Mouse (Mus musculus): ENCODE measurements around the gene Prdx5.

Gene Prdx5

GRCm38 (mm10) chr19:6909507-6910289 is at the start of gene Prdx5, which contains the start of gene Trmt112:
Gene Prdx5 (minus strand): TSS chr19:6910106.
Gene Trmt112 (plus strand): TSS chr19:6909698.
- DNase-seq (ENCODE audit: low read depth, low spot score) = peak; percentile 99

- DNase-seq (ENCODE audit: low read depth, low spot score) = no peak
Measured at GRCm38 (mm10) chr19:6956461-6956860, 46.6 kb upstream of the Prdx5 start.

- no peak for DNase-seq (ENCODE audit: low read depth, low spot score)
Measured at GRCm38 (mm10) chr19:6955424-6955823, 45.5 kb upstream of the Prdx5 start.

- no peak for DNase-seq (ENCODE audit: low read depth, low spot score)
Measured at GRCm38 (mm10) chr19:6954046-6954445, 44.1 kb upstream of the Prdx5 start.

- DNase-seq (ENCODE audit: low read depth, low spot score) = no peak
Measured at GRCm38 (mm10) chr19:6952712-6953037, 42.8 kb upstream of the Prdx5 start.

- no peak for DNase-seq (ENCODE audit: low read depth, low spot score)
Measured at GRCm38 (mm10) chr19:6951994-6952711, 42.2 kb upstream of the Prdx5 start.

- peak; percentile 95 for DNase-seq (ENCODE audit: low read depth, low spot score)
Measured at GRCm38 (mm10) chr19:6951381-6951968, 41.6 kb upstream of the Prdx5 start.

- peak; percentile 76 for DNase-seq (ENCODE audit: low read depth, low spot score)
Measured at GRCm38 (mm10) chr19:6950613-6951153, 40.8 kb upstream of the Prdx5 start.

- DNase-seq (ENCODE audit: low read depth, low spot score) = no peak
Measured at GRCm38 (mm10) chr19:6949951-6950350, 40.0 kb upstream of the Prdx5 start.

- no peak for DNase-seq (ENCODE audit: low read depth, low spot score)
Measured at GRCm38 (mm10) chr19:6949532-6949931, 39.6 kb upstream of the Prdx5 start.

- no peak for DNase-seq (ENCODE audit: low read depth, low spot score)
Measured at GRCm38 (mm10) chr19:6948186-6948585, 38.3 kb upstream of the Prdx5 start.

GRCm38 (mm10) chr19:6947742-6948141 is 37.8 kb upstream of the Prdx5 start:
- no peak for DNase-seq (ENCODE audit: low read depth, low spot score)

- DNase-seq (ENCODE audit: low read depth, low spot score) = no peak
Measured at GRCm38 (mm10) chr19:6943709-6944108, 33.8 kb upstream of the Prdx5 start.

- DNase-seq (ENCODE audit: low read depth, low spot score) = no peak
Measured at GRCm38 (mm10) chr19:6942764-6943163, 32.9 kb upstream of the Prdx5 start.

GRCm38 (mm10) chr19:6942249-6942691 is 32.4 kb upstream of the Prdx5 start, which contains the start of gene Gpr137:
Gene Gpr137 (minus strand): TSS chr19:6942480.
- peak; percentile 89 for DNase-seq (ENCODE audit: low read depth, low spot score)

GRCm38 (mm10) chr19:6941372-6942248 is 31.7 kb upstream of the Prdx5 start, which contains the start of gene Bad:
Gene Bad (plus strand): TSS chr19:6941861.
- DNase-seq (ENCODE audit: low read depth, low spot score) = peak; percentile 84

GRCm38 (mm10) chr19:6940396-6941351 is 30.8 kb upstream of the Prdx5 start:
- DNase-seq (ENCODE audit: low read depth, low spot score) = no peak

GRCm38 (mm10) chr19:6939106-6940002 is 29.4 kb upstream of the Prdx5 start:
- no peak for DNase-seq (ENCODE audit: low read depth, low spot score)
